Mouse (Mus musculus): Measurements from ENCODE around the gene Prmt3. TPM values are rescaled to one million over a fixed set of nuclear protein-coding genes. Genes with fewer than 3 reads are reported as not detected.

Gene Prmt3
- 11.3 TPM for polyA plus RNA-seq (2017; shearing (Covaris generic))

DNA sequence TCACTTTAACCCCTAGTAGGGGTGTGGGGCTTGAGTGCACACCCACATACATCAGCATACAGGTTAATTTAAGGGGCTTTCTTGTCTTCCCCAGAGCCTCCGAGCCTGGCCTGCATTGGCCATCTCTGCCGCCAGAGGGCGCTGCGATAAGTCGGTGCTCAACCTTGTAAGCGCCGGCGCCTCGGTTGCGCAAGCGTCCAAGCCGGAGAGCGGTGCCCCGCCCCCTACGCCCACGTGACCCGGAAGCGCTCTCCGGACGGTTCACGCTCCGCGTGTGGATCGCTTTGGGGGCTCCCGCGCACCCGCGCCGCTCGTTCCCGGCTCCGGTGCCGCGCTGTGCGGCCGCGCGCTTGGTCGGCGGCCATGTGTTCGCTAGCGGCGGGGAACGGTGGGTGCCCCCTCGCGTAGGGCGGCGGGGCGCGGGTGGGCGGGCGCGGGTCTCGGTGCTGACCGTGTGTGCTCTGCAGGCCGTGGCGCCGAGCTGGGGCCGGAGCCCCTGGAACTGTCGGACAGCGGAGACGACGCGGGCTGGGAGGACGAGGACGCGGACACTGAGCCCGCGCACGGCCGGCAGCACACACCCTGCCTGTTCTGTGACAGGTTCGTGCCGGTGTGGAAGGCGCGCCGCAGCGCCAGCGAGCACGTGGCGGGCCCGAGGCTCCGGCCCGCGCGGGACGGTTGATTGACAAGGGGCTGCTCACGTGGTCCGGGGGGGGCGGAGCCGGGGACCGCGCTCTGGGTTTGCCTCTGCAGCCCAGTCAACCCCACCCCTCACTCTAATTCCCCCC, at the start of gene Prmt3:
Prmt3 (plus strand) TSS at position 233 of the 788 bp plus-strand sequence.

DNA sequence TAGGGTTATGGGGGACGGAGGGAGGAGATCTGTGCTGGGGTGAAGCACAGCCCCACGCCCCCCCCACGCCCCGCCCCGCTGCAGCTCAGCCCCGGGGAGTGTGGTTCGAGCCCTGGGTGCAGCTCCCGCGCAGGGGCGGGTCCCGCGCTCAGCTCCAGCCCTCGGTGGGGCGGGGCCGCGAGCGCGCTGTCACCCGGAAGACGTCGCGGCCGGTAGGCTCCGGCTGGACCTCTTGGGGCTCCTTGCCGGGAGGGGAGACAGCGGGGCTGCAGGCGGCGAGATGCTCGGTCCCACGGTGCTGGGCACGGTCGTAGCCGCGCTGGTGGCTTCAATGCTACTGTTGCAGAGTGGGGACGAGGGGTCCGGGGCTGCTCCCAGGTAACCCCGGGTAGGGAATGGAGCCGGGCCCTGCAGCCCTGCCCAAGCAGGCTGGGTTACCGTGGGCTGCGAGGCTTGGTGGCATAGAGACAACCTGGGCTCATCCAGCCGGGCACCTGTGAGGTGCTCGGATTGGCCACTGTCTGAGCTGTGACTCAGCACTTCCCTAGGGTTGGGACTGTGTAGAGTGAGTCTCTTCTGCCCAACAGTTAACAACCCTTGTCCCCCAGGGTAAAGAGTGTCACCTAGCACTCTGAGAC, 19.1 kb upstream of the Prmt3 start, which contains the start of gene Htatip2:
Htatip2 (plus strand) TSS at position 182 of the 638 bp plus-strand sequence.

Other genes starting within 250 kb of the Prmt3 start
- not detected for gene Dbx1, start 141.5 kb upstream of the Prmt3 start, polyA plus RNA-seq (2017; shearing (Covaris generic))
- gene Htatip2, start 19.2 kb upstream of the Prmt3 start, polyA plus RNA-seq (2017; shearing (Covaris generic)): 63.4 TPM
- not detected for gene Slc6a5, start 131.8 kb downstream of the Prmt3 start, polyA plus RNA-seq (2017; shearing (Covaris generic))
- not detected for gene Nell1, start 196.5 kb downstream of the Prmt3 start, polyA plus RNA-seq (2017; shearing (Covaris generic))